Mouse (Mus musculus) hindlimb bud, embryonic 11.5 days (tissue): ENCODE measurements around the gene Rusc2.

Source experiments
- DNase-seq: peaks from one replicate; pipeline ENCODE4 v3.0.0-alpha.2; 2012; ENCODE audit warnings: low read depth, low spot score; ENCODE audit errors: extremely low spot score

Gene Rusc2

DNA sequence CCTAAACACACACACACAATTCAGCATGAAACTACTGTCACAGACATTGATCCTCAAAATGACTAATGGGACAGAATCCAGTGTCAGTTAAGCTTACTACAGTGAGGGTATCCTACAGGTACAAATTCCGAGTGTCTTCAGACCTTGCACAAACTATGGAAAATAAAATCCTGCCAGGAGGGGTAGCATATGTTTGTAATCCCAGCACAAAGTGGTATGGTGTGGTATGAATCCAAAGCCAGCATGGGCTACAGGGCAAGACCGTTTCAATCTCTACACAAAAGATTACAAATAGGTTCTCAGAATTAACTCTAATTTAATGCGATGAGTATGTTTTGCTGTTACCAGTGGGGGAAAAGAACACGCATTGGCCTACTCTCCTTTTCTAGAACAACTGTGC lies 59.9 kb downstream of the Rusc2 start, which contains the start of gene Tesk1:
Gene Tesk1 (plus strand): TSS at position 301 of the 400 bp plus-strand sequence.
- no peak for DNase-seq

DNA sequence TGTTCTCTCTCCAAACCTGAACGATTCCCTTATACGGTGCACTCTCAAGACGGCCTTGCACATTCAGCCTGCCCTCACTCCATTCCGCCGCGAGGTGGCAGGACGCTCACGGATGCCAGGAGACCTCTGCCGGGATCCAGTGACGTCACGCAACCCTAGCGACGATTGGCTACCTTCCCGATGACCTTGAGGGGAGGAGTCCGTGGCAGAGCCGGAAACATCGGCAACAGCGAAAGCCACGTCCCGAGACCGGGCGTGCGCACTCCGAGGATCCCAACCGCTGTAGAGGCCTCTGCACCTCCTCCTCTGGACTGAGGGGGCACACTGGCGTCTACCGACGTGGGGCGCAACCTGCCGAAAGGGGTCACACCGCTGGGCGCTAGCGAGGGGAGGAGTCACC lies 60.3 kb downstream of the Rusc2 start:
- peak; percentile 99 for DNase-seq

DNA sequence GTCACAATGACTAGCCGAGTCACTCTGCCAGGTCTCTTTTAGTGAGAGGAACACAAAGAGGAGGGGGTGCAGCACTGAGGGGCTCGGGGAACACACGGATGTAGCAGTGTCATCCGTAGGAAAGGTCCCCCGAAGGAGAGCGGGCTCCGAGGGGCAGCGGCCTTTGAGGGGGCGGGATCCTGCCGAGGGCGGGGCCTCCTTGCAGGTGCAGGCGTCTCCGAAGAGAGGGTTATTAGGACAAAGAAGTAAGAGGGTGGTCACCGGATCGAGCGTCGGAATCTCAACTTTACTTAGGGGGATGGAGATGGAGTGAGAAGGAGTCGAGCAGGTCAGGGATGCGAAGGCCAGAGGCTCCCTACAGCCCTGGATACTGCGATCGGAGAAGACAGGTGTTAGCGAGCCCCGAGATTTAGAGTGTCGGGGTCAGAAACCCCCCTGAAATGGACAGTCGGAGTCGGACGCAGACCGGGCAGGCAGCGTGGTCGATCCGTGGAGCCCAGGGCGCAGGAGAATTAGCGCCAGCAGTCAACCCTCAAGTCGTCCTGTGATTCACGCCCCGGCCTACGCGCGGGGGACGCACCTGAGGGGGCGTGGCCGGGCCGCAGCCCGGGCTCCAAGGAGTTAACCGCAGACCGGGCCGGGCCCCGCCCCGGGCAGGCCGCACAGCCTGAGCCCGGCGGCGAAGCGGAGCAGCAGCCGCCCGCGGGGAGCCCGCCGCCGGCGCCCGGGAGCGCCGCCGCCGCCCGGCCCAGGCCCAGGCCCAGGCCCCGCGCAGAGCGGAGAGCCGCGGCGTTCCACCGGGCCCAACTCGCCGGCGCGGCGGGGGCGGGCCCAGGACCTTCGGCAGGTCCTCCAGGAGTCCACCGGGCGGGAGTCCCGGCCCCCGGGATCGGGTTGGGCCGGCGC lies 60.9 kb downstream of the Rusc2 start:
- DNase-seq = no peak

DNA sequence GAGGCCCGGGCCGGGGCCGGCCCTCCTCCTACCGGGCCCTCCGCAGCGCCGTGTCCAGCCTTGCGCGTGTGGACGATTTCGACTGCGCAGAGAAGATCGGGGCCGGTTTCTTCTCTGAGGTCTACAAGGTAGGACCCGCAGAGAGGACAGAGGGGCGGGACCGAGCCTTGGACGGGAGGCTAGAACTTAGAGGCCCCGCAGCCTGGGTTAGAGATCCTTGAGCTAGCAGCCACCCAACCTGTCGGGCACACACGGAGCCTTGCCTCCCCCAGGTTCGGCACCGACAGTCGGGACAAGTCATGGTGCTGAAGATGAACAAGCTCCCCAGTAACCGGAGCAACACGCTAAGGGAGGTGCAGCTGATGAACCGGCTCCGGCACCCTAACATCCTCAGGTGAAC lies 61.7 kb downstream of the Rusc2 start:
- no peak for DNase-seq

DNA sequence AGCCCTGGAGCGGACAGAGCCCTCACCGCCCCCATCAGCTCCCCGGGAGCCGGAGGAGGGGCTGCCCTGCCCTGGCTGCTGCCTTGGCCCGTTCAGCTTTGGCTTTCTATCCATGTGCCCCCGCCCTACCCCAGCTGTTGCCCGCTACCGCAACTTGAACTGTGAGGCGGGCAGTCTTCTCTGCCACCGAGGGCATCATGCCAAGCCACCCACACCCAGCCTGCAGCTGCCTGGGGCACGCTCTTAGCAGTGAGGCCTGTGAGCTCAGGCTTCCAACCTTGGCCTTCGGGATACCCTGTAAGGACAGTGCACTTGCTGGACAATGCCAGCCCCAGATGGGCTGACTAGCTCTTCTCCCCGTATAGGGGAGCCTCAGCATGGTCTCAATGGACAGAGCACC lies 65.5 kb downstream of the Rusc2 start:
- DNase-seq = no peak

DNA sequence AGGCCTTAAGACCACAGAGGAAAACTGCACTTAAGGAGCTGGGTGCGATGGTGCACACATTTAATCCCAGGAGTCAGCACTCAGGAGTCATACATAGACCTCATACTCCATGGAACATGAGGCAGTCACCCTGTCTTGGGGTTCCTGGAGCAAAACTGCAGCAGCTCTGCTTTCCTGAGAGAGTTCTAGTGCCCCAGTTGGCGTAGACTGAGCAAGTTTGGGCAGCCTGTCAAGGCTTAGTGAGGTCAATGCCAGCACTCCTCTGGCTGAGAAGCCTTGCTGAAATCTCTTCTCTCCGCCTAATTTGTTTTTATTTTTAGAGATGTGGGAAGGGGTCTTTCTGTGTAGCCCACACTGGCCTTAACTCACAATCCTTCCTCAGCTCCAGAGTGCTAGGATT lies 66.8 kb downstream of the Rusc2 start:
- DNase-seq = no peak

DNA sequence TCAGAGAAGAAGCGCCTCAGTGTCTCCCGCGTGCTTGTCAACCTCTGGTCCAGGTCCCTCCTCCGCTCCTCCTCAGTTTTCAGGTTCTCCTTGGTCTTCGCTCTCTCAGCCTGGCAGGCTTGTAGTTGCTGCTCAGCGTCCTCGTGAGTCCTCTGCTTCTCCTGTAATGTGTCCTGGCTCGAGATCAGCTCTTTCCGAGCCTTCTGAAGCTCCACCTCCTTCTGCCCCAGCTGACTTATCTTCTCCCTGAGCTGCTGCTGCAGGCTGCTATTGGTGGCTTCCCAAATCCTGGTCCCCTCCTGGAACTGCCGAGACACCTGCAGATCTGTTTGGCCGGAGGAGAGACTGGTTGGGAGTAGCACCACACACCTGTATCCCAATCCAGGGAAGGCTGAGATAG lies 70.5 kb downstream of the Rusc2 start:
- no peak for DNase-seq

DNA sequence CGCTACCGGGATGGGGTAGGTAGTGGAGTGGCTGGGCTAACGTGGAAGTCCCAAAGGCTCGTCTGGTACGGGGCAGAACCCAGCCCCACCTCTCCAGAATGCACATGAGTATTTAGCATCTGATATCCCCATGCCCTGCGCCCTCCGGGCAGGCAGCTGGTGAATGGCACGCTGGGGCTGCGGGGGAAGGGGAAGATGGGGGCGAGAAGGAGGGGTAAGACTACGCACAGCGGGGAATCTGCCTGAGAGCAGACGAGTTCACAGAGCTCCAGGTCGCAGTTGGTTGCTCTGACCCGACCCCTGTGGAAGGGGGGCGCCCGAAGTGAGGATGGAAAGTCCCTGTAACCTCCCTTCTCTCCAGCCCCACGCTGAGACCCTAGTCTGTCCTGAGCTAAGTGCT lies 71.6 kb downstream of the Rusc2 start:
- DNase-seq = no peak

DNA sequence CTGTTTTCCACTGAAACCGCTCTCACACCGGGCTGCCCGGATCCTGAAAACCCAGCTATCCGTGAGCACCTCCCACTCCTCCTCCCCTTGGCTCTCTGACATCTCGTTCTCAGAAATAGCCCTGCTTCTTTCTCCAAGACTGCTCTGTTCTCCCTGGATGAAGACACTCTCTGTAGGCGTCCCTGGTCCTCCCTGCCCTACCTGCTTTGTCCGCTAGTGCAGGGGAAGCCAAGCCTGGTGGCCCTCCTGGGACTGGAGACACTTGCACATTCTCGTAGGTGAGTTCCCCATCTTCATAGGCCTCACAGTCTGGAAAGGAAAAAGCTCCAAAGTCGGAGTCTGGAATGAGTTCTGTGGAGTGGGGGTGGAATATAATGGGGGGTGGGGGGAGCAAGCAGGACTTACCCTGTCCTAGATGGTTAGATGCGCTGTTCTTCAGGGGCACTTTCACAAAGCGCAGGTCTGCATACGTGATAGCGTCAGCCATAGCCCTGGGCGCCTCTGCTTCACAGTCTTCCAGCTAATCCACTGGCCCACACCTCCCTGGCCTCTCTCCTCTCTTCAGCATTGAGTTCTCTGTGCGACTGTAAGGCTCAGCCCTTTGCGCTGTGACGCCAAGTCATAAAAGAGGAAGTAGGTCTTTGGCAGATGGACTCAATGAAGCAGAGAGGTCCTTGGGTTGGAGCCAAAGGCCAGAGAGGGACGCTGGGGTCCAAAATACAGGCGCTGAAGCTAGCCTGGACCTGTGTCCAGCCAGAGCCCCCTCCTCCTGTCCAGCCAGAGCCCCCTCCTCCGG lies 72.5 kb downstream of the Rusc2 start, which contains the start of gene Cd72:
Gene Cd72 (minus strand): TSS at position 588 of the 796 bp plus-strand sequence.
- DNase-seq = no peak

DNA sequence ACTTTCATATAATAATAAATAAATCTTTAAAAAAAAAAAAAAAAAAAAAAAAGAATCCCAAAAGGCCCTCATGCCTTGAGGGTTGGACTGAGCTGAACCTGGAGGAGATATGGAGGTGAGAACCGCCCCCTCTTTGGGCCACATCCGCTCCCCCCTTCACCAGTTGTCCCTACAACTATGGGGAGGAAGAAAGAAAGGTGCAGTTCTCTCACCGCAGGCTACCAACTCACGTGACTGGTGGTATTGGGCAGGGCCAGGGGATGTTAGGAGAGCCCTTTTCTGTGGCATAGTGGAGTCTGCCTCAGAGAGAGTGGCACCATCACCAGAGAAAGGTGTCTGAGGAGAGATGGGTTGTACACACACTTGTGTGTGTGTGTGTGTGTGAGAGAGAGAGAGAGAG lies 74.7 kb downstream of the Rusc2 start:
- no peak for DNase-seq

DNA sequence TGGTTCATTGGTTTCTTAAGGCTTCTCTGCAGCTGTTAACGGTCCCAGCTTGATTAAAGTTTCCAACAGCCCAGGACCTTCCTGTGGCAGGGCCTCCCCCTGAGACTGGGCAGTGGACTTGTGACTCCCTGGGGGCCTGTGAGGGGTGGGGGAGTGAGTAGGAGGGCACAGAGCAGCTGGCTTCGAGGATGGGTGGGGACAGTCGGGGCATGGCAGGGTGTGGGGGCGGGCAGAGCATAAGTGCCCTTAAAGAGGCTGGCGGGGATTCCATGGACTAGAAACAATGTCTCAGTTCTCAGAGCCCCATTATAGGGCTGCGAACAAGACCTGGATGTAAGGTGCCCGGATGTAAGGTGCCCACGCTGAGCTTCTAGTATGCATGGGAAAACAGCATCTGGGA lies 75.3 kb downstream of the Rusc2 start:
- no peak for DNase-seq

DNA sequence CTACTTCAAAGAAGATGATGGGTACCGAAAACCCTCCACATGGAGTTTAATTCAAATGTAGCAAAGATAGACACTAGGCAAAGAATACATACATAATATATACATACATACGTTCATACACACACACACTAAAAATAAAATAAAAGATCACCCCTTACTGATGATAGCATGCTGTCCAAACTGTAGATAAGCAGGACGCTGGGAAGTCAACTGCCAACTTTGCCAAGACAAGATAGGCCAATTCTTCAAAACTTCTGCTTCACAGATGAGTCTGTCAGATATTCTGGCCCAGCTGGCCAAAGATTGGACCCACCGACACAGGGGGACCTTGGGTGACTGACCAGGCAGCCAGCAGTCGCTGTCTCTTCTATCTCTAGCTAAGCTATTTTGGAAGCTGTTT lies 81.3 kb downstream of the Rusc2 start:
- DNase-seq = no peak

DNA sequence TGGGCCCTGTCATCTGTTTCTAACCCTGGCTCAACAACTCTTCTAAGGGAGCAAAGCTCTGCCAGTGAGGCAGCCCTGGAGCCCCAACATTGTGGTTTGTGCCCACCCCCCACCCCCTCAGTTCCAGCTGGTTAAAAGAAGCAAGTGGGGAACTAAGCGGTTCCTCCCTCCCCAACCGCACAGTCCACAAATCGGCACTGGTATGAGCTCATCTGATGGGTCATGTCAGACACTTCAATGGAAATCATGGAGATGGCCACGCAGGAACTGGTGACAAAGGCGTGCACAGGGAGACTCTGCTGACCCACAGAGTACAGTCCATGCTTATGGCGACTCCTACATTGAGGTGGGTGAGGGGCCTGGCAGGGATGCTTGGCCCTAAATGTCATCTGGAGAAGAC lies 84.2 kb downstream of the Rusc2 start:
- no peak for DNase-seq

DNA sequence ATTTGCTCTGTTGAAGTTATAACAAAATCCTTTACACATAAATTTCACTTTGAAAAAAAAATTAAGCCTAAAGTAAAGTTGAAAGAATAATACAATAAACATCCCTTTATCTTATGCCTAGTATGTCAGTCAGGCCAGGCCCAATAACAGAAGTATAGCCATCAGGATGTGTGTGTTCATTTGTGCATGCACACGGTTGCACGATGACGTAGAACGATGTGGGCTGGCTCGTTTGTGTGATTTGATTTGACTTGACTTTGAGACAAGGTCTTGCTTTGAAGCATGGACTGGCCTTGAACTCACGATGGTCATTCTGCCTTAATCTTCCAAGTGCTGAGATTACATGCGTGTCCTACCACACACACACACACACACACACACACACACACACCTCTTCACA lies 85.1 kb downstream of the Rusc2 start:
- DNase-seq = no peak

DNA sequence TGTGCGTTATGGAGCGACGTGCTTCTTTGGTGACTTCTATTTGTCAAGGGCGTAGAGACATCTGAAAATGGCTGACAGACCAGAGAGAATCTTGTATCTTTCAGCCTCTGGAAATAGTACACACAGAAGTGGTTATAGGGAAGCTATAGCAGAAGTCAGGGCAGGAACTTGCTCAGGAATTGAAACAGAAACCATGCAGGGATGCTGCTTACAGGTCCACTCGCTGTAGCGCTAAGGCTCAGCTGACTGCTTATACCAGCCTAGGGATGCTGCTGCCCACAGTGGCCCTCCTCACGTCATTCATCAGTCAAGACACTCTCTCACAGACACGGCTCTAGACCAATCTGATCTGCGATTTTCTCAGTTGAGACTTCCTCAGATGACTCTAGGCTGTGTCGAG lies 88.5 kb downstream of the Rusc2 start:
- no peak for DNase-seq

DNA sequence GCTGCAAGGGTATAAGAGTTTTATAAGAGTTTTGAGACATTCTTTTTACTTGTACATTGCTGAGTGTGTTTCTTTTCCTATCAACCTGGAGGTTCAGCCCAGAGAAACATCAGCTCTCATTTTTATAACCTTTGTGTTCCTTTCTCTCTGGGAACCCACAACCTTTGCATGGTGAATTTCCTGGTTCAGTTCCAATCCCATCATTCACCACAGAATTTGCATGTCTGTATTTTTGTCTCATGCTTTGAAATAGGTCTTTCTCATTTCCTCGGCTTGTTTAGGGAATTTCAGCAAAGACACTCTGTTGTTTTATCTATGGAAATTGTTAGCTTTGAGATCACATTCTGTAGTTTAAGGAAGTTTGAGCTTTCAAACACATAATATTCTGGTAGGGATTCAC lies 91.9 kb downstream of the Rusc2 start:
- no peak for DNase-seq

DNA sequence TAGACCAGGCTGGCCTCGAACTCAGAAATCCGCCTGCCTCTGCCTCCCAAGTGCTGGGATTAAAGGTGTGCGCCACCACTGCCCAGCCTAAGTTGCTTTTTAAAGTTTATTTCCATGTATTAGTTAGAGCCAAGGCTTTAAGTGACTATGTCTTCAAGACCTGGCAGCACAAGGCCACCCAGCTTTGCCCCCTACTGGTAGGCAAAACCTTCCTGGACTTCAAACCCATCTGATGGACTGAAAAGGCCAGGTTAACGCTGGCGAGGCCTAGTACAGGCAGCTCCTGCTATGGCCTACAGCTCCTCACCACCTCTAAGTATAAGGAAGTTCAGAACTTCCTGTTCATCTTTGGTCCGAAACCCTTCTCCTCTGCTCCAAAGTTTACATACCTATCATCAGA lies 94.8 kb downstream of the Rusc2 start:
- DNase-seq = no peak
